Mouse (Mus musculus) bone marrow, adult 2 months (tissue): Measurements from ENCODE around the gene H2al1b. TPM values are rescaled to one million over a fixed set of nuclear protein-coding genes. Genes with fewer than 3 reads are reported as not detected.

Source experiments
- H3K27ac ChIP-seq: fragments of 200-500 bp; 2 replicates; pipeline ENCODE4 v1.5.1; 2012; ENCODE audit warnings: low read depth, mild to moderate bottlenecking, control low read depth, inconsistent platforms, low read length; ENCODE audit not compliant: control insufficient read depth, poor library complexity, insufficient read depth
- H3K4me1 ChIP-seq: fragments of 200-500 bp; 2 replicates; pipeline ENCODE4 v1.6.1; 2011; ENCODE audit warnings: low read length; ENCODE audit not compliant: control insufficient read depth, insufficient read depth
- H3K4me3 ChIP-seq: fragments of 200-500 bp; replicated peaks from 2 replicates; pipeline ENCODE3; 2011; ENCODE audit warnings: mild to moderate bottlenecking, low read depth, low read length, control low read depth; ENCODE audit not compliant: control insufficient read depth
- CTCF ChIP-seq: fragments of 200-500 bp; IDR thresholded peaks from 2 replicates; pipeline ENCODE4 v1.5.1; 2011; ENCODE audit warnings: low read length, control low read depth; ENCODE audit not compliant: control insufficient read depth, insufficient read depth
- POLR2A ChIP-seq: fragments of 200-500 bp; IDR thresholded peaks from 2 replicates; pipeline ENCODE4 v1.6.1; 2011; ENCODE audit warnings: low read depth, mild to moderate bottlenecking, control low read depth, low read length, borderline replicate concordance; ENCODE audit not compliant: control insufficient read depth
- WGBS: fragments of 180-500 bp; shearing (Covaris S2); methylation state at CpG from one replicate; pipeline ENCODE4 v1.1.7; 2018; 5-methylcytosine and 5-hydroxymethylcytosine counted together
- polyA plus RNA-seq: library from polyadenylated mRNA; stranded (reverse); fragments of >200 nt; gene quantifications from 2 replicates; pipeline ENCODE4 v1.2.4, GENCODE M21; 2011; ENCODE audit warnings: low replicate concordance; ENCODE audit not compliant: missing spikeins, insufficient read depth, insufficient read length

The H2al1b gene
- polyA plus RNA-seq, 1 experiment = not detected

DNA sequence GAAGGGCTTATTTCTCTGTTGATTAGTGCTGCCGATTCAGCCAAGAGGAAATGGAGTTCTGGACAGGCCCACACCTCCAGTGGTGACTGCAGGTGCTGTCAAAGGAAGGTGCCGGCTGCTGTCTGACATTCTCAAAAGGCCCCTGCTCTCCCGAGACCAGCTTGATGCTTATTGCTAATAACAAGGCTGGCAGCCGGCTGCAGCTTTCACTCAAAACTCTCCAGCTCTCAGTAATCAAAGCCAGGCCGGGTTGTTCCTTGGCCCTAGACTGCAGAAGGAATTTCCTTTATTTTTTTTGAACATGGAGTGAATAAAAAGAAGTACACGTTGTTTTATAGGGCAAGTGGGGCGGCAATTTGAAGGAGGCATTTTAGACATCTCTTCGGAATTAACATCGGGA lies 43.5 kb downstream of the H2al1b start:
- Histone ChIP-seq H3K27ac (no peak overlapping the region), H3K4me3 (no peak overlapping the region), H3K4me1 (no peaks in the 10 kb centered on the region)
- no peak for TF ChIP-seq POLR2A
- no peak for TF ChIP-seq CTCF
- 73% methylated on average over 9 of the region's 9 CpGs for WGBS

DNA sequence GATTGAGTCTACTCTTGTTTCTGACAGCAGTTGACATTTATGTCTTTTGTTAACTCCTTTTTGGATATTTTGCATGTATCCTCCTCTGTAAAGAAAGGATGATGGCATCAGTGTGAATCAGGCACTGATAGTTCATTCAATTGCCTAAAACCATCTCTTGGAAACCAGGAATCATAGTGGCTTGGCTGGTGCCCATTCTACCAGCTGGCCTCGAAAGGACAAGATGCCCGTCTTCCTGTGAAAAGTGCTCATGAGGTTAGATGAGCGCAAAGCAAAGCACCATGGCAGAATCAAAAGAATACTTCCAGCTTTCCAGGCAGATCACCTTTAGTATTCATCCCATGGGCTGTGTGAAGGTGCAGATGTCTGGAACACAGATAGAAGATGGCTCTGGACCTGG lies 44.5 kb downstream of the H2al1b start:
- H3K4me3 ChIP-seq = no peak overlapping the region
- 82% methylated on average over 3 of the region's 3 CpGs for WGBS
- no peak for TF ChIP-seq POLR2A
- TF ChIP-seq CTCF = no peak
- H3K27ac ChIP-seq = no peak overlapping the region
- no peaks in the 10 kb centered on the region for H3K4me1 ChIP-seq

Other genes starting within 250 kb of the H2al1b start
- gene H2al1a, start 3.2 kb upstream of the H2al1b start, polyA plus RNA-seq = not detected in 2 replicates
- not detected in 2 replicates for gene H2al1c, start 3.2 kb downstream of the H2al1b start, polyA plus RNA-seq
- not detected in 2 replicates for gene H2al1d, start 6.4 kb downstream of the H2al1b start, polyA plus RNA-seq
- gene H2al1e, start 9.5 kb downstream of the H2al1b start, polyA plus RNA-seq = 3.4 TPM in 1 of 2 replicates, not detected in the other
- gene H2al1f, start 12.7 kb downstream of the H2al1b start, polyA plus RNA-seq = not detected in 2 replicates
- not detected in 2 replicates for gene H2al1g, start 15.8 kb downstream of the H2al1b start, polyA plus RNA-seq
- gene H2al1h, start 19.1 kb downstream of the H2al1b start, polyA plus RNA-seq = not detected in 2 replicates
- not detected in 2 replicates for gene H2al1i, start 22.2 kb downstream of the H2al1b start, polyA plus RNA-seq
- not detected in 2 replicates for gene H2al1j, start 25.4 kb downstream of the H2al1b start, polyA plus RNA-seq